Mouse (Mus musculus) liver, postnatal 0 days (tissue): ENCODE data around the gene Rbm19.

ENCODE experiments used
- CTCF ChIP-seq: sonication (generic); IDR thresholded peaks from 2 replicates; pipeline ENCODE4 v1.5.1; 2016; ENCODE audit warnings: antibody characterized with exemption, low read depth
- EP300 ChIP-seq: IDR thresholded peaks from 2 replicates; pipeline ENCODE4 v1.6.1; 2016; ENCODE audit warnings: antibody characterized with exemption, low read depth, mild to moderate bottlenecking

- TF ChIP-seq CTCF (no peak), EP300 (no peak)
These were observed 80.6 kb downstream of the Rbm19 start for GRCm38 (mm10) chr5:120196879-120197278.
